Mouse (Mus musculus): ENCODE measurements around the gene Dhrs3. TPM values are rescaled to one million over a fixed set of nuclear protein-coding genes. Genes with fewer than 3 reads are reported as not detected.
A peak's percentile ranks its signal among the peaks of the same experiment; 100 is the strongest.

The Dhrs3 gene
- total and polyA plus RNA-seq, 2 experiments from 2014 or later, result 29.8 to 31.0 TPM

- ATAC-seq (ENCODE audit: low FRiP score) (no peak), DNase-seq (ENCODE audit: low spot score) (no peak)
- Histone ChIP-seq H3K9me3 (ENCODE audit: low read length) (no peaks in the 10 kb centered on the region), H3K36me3 (ENCODE audit: insufficient read depth, low read length) (no peaks in the 10 kb centered on the region), H3K4me3 (ENCODE audit: low read depth, low read length) (no peak overlapping the region), H3K27ac (ENCODE audit: low read depth, low read length) (no peak overlapping the region), H3K4me2 (ENCODE audit: low read depth, low read length, poor library complexity, severe bottlenecking) (no peak overlapping the region), H3K9ac (replicated peaks; ENCODE audit: low read length, poor library complexity, severe bottlenecking) (no peak overlapping the region), H3K27me3 (ENCODE audit: insufficient read depth, low read length) (peaks cover 9% of the 10 kb centered on the region), H3K4me1 (ENCODE audit: insufficient read depth, low read length) (no peaks in the 10 kb centered on the region)
- no peak for TF ChIP-seq CTCF (IDR thresholded peaks at IDR 0.05)
- WGBS, result 100% methylated on average over 2 of the region's 2 CpGs
These were observed 6.1 kb downstream of the Dhrs3 start for GRCm38 (mm10) chr4:144898737-144899136.

- no peaks in the 10 kb centered on the region for H3K36me3 ChIP-seq (ENCODE audit: insufficient read depth, low read length)
- H3K9ac ChIP-seq (replicated peaks; ENCODE audit: low read length, poor library complexity, severe bottlenecking), result no peak overlapping the region
- no peaks in the 10 kb centered on the region for H3K9me3 ChIP-seq (ENCODE audit: low read length)
- TF ChIP-seq CTCF (IDR thresholded peaks at IDR 0.05), result no peak
- H3K27ac ChIP-seq (ENCODE audit: low read depth, low read length), result no peak overlapping the region
- no peak overlapping the region for H3K4me3 ChIP-seq (ENCODE audit: low read depth, low read length)
- DNase-seq (ENCODE audit: low spot score) (no peak), ATAC-seq (ENCODE audit: low FRiP score) (no peak)
- H3K4me2 ChIP-seq (ENCODE audit: low read depth, low read length, poor library complexity, severe bottlenecking), result no peak overlapping the region
- no peaks in the 10 kb centered on the region for H3K27me3 ChIP-seq (ENCODE audit: insufficient read depth, low read length)
- WGBS, result 79% methylated on average over 5 of the region's 5 CpGs
- H3K4me1 ChIP-seq (ENCODE audit: insufficient read depth, low read length), result no peaks in the 10 kb centered on the region
These were observed 9.0 kb downstream of the Dhrs3 start for GRCm38 (mm10) chr4:144901561-144902111.

GRCm38 (mm10) chr4:144903088-144903487 lies 10.5 kb downstream of the Dhrs3 start:
- Histone ChIP-seq H3K4me3 (ENCODE audit: low read depth, low read length) (no peak overlapping the region), H3K9ac (replicated peaks; ENCODE audit: low read length, poor library complexity, severe bottlenecking) (no peak overlapping the region), H3K27ac (ENCODE audit: low read depth, low read length) (no peak overlapping the region), H3K27me3 (ENCODE audit: insufficient read depth, low read length) (no peaks in the 10 kb centered on the region), H3K4me1 (ENCODE audit: insufficient read depth, low read length) (no peaks in the 10 kb centered on the region), H3K36me3 (ENCODE audit: insufficient read depth, low read length) (no peaks in the 10 kb centered on the region), H3K4me2 (ENCODE audit: low read depth, low read length, poor library complexity, severe bottlenecking) (no peak overlapping the region), H3K9me3 (ENCODE audit: low read length) (no peaks in the 10 kb centered on the region)
- ATAC-seq (ENCODE audit: low FRiP score), result no peak
- TF ChIP-seq CTCF (IDR thresholded peaks at IDR 0.05), result no peak
- DNase-seq (ENCODE audit: low spot score), result no peak
- WGBS, result 80% methylated on average over 1 of the region's 1 CpGs

- H3K4me2 ChIP-seq (ENCODE audit: low read depth, low read length, poor library complexity, severe bottlenecking), result no peak overlapping the region
- H3K4me1 ChIP-seq (ENCODE audit: insufficient read depth, low read length), result no peaks in the 10 kb centered on the region
- no peaks in the 10 kb centered on the region for H3K9me3 ChIP-seq (ENCODE audit: low read length)
- ATAC-seq (ENCODE audit: low FRiP score) (no peak), DNase-seq (ENCODE audit: low spot score) (no peak)
- H3K4me3 ChIP-seq (ENCODE audit: low read depth, low read length), result no peak overlapping the region
- no peak overlapping the region for H3K27ac ChIP-seq (ENCODE audit: low read depth, low read length)
- H3K36me3 ChIP-seq (ENCODE audit: insufficient read depth, low read length), result no peaks in the 10 kb centered on the region
- H3K9ac ChIP-seq (replicated peaks; ENCODE audit: low read length, poor library complexity, severe bottlenecking), result no peak overlapping the region
- WGBS, result 87% methylated on average over 3 of the region's 3 CpGs
- no peak for TF ChIP-seq CTCF (IDR thresholded peaks at IDR 0.05)
- no peaks in the 10 kb centered on the region for H3K27me3 ChIP-seq (ENCODE audit: insufficient read depth, low read length)
These were observed 11.3 kb downstream of the Dhrs3 start for GRCm38 (mm10) chr4:144903932-144904331.

GRCm38 (mm10) chr4:144905128-144905527 lies 12.5 kb downstream of the Dhrs3 start:
- TF ChIP-seq CTCF (IDR thresholded peaks at IDR 0.05), result no peak
- no peak overlapping the region for H3K9ac ChIP-seq (replicated peaks; ENCODE audit: low read length, poor library complexity, severe bottlenecking)
- WGBS, result 83% methylated on average over 5 of the region's 5 CpGs
- ATAC-seq (ENCODE audit: low FRiP score) (no peak), DNase-seq (ENCODE audit: low spot score) (no peak)
- no peaks in the 10 kb centered on the region for H3K9me3 ChIP-seq (ENCODE audit: low read length)
- H3K27me3 ChIP-seq (ENCODE audit: insufficient read depth, low read length), result no peaks in the 10 kb centered on the region
- H3K27ac ChIP-seq (ENCODE audit: low read depth, low read length), result no peak overlapping the region
- no peak overlapping the region for H3K4me2 ChIP-seq (ENCODE audit: low read depth, low read length, poor library complexity, severe bottlenecking)
- H3K36me3 ChIP-seq (ENCODE audit: insufficient read depth, low read length), result no peaks in the 10 kb centered on the region
- H3K4me1 ChIP-seq (ENCODE audit: insufficient read depth, low read length), result no peaks in the 10 kb centered on the region
- H3K4me3 ChIP-seq (ENCODE audit: low read depth, low read length), result no peak overlapping the region

GRCm38 (mm10) chr4:144906001-144906889 lies 13.6 kb downstream of the Dhrs3 start:
- DNase-seq (ENCODE audit: low spot score) (no peak), ATAC-seq (ENCODE audit: low FRiP score) (0 out of 2 replicates have a peak, but pooled peaks have one; percentile 14)
- Histone ChIP-seq H3K4me3 (ENCODE audit: low read depth, low read length) (no peak overlapping the region), H3K9me3 (ENCODE audit: low read length) (no peaks in the 10 kb centered on the region), H3K4me1 (ENCODE audit: insufficient read depth, low read length) (no peaks in the 10 kb centered on the region), H3K27me3 (ENCODE audit: insufficient read depth, low read length) (no peaks in the 10 kb centered on the region), H3K27ac (ENCODE audit: low read depth, low read length) (no peak overlapping the region), H3K4me2 (ENCODE audit: low read depth, low read length, poor library complexity, severe bottlenecking) (no peak overlapping the region), H3K36me3 (ENCODE audit: insufficient read depth, low read length) (no peaks in the 10 kb centered on the region), H3K9ac (replicated peaks; ENCODE audit: low read length, poor library complexity, severe bottlenecking) (no peak overlapping the region)
- WGBS, result 87% methylated on average over 8 of the region's 8 CpGs
- TF ChIP-seq CTCF (IDR thresholded peaks at IDR 0.05), result no peak
